Mouse (Mus musculus) Muller cell, postnatal 12 days (primary cell): ENCODE results near the gene Gm6096.
"Not testable (repeated sequence)": the region's sequence is repeated elsewhere in the genome, so short reads cannot be mapped to it uniquely, and the experiment has no call there.

Experiments used
- DNase-seq: peaks from one replicate; pipeline ENCODE4 v3.0.0-alpha.2; 2015; ENCODE audit errors: inconsistent ontology term

Gene Gm6096

DNA sequence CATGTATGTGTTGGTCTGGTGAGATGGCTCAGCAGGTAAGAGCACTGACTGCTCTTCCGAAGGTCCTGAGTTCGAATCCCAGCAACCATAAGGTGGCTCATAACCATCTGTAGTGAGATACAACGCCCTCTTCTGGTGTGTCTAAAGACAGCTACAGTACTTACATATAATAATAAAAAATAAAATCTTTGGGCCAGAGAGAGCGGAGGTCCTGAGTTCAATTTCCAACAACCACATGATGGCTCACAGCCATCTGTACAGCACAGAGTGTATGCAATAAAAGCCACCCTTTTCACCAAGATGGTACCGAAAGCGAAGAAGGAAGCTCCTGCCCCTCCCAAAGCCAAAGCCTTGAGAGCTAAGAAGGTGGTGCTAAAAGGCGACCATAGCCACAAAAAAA is at the start of gene Gm6096:
Gene Gm6096 (plus strand): TSS at position 301 of the 400 bp plus-strand sequence.
- DNase-seq, result no peak

DNA sequence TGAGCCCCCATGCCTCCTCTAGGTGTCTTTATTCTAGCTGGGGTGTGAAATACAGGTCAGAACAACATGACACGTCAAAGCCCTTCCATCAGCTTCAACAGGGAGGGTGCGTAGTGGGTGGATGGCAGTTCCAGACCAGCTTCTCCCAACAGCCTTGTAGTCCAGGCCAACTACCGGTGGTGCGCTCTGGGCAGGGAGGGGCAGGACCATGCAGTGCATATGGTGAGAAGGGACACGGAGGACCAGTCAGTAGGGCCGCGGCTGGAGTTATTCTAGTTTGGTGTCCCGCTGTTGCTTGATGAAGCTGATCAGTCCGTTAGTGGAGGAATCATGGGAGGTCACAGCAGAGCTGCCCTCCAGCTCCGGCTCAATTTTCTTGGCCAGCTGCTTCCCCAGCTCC is 48.7 kb upstream of the Gm6096 start:
- not testable (repeated sequence) for DNase-seq

DNA sequence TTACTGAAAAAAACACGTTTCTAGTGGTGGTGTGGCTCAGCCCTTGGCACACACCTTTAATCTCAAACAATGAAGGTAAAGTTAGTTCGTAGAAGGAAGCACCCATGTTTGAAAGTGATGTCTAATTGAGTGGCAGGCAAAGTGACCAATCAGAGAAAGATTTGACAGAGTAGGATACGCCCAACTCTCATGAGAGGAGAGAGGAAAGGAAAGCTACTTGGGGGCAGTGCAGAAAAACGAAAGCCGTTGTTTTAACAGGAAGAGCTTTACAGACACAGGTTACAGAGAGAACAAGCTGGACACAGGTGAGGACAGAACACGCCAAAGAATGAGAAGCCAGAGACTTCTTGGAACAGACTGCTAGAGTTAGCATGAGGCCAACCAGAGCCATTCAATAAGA is 44.5 kb upstream of the Gm6096 start:
- no peak for DNase-seq

DNA sequence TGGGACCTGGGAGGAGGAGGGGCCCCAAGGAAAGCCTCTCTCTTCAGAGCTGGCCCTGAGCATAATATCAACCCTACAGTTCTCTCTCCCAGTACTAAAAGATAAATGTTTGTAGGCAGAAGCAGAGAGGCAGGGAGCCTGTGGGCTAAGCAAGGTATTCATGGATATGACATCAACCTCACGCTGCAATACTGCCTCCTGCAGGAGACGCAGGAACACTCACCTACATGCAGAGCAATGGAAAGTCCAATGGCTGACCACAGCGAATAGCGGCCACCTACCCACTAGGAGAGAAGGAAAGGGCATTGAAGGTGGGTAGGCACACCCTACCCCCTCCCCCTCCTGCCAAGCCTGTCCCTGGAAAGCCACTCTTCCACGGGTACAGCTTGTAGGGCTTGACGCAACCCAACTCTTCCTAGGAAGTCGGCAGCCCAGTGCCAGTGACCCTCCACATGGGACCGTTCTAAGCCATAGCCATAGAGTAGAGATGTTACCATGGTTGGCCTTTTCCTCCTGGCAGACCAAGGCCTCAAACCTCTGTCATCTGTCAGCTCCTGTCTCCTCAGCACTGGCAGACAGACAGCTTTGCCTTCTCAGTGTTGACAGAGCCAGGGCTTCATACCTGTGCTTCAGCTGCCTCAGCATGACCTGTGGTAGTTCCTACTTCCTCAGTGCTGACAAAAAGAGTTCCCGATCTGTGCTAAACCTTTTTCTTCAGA is 42.7 kb upstream of the Gm6096 start:
- no peak for DNase-seq

DNA sequence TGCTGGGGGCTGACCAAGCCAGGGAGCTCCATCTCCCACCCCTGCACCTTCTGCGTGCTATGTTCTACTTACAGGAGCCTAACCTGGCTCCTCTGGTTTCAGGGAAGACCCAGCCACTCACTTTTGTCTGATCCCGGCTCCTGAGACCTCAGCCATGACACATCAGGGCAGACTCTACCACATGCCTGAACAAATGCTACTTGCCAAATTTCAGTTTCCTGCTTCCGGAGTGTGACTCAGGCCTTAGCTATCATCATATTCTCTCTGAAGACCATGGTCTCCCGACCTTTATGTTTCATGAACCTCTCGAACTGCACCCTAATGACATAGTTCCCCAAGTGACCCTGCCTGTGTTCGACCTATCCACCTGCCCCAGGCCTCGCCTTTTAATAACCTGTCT is 37.6 kb upstream of the Gm6096 start:
- no peak for DNase-seq

DNA sequence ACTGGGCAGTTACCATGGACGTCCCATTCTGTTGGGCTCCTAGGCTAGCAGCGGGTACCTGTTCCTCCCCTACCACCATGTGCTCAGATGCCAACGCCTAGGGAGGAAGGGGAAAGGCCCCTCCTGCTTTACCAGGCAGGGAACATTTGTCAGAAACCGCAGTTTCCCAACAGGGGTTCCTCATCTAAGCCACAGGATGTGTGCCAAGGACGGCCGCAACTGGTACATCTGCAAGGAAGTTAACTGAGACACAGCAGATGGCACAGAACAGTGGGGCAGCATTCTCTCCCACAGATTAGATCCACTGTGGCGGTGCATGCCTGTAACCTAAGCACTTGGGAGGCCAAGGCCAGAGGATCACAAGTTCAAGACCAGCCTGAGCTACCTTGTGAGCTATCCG is 36.2 kb upstream of the Gm6096 start:
- no peak for DNase-seq

DNA sequence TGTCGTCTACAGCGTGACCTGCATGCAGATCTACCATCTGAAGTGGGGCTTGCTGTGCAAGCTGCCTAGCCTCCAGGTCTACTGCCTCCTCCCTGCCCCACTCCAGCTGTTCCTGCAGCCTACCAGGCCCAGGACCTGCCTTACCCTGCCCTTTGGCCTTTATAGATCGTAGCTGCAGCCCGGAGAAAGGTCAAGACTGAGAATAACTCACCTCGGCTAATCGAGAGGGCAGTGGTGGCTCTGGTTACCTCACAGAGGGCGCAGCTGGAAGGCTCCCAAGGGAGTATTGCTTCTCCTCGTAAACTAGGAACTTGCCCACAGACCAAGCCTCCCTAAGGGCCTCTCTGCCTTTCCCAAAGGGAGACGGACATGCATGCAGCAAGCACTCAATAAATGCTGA is 35.4 kb upstream of the Gm6096 start:
- DNase-seq, result no peak

DNA sequence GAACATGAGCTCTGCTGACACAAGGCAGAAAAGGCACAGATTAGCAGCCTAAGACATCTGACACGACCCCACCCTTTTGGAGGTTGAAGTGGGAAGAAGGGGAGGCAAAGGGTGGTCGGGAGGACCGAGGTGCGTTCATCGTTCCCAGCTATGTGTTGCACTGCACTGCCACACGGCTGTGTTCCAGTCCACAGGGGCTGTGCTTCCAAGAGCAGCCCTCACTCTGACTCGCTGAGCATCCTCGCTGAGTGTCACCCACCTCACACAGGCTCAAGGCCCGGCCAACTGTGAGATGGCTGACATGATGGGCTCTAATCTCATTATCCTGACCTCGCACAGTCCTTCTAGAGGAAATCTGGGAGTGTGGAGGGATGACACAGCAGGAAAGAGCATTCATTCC is 34.4 kb upstream of the Gm6096 start:
- no peak for DNase-seq

DNA sequence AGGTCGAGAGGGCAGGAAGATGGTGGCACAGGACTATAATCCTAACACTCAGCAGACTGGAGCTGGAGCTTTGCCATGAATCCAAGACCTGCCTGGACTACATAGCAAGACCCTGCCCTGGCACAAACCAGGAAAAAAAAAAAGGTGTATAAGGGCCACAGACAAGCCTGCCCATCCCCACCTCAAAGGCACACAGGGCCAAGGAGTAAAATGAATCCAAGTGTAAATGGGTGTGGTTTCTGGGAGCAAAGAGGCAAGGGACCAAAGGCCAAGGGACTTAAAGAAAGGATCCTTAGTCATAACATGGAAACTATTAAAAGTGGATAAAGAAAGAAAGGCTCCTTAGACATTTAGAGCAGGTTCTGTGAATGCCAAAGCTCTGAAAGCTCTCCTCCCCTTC is 32.3 kb upstream of the Gm6096 start:
- no peak for DNase-seq

DNA sequence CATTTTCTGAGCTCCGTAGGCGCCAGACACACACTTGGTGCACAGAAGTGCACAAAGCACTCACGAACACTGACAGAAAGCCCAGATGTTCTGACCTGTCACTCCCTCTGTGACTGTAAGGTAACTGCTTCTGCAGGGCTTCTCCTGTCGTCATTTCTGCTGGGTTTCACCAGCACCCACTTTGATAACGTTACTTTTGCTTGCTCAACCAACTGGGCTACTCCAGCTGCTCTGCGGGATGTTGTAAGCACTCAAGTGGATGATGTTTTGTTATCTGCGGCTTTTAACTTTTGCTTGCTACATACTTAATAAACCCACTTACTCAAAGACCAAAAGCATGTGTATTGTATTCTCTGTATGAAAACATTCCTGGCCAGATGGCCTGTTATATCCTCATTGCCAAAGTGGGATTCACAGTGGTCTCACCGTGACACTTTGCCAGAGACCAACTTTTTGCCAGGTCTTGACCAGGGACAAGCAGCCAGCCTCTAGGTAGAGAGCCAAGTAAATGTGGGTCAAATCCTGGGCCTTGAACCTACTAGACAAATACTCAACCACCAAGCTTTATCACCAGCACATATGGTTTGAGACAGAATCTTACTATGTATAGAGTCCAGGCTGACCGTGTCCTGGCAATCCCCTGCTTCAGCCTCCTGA is 29.1 kb upstream of the Gm6096 start:
- DNase-seq, result no peak

DNA sequence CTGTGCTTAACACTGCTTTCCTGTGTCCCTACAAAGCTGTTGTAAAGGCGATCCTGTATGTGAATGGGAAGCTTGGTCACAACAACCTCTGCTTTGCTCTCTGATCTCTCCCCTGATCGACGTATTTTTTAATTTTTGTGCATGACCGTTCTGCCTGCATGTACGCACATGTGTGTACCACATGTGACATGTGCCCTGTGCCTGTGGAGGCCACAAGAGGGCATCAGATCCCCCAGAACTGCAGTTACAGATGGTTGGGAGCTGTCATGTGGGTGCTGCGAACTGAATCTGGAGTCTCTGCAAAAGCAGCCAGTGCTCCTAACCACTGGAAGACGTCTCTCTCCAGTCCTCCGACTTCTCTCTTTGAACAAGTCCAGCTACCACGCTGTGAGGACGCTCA is 28.5 kb upstream of the Gm6096 start:
- no peak for DNase-seq

DNA sequence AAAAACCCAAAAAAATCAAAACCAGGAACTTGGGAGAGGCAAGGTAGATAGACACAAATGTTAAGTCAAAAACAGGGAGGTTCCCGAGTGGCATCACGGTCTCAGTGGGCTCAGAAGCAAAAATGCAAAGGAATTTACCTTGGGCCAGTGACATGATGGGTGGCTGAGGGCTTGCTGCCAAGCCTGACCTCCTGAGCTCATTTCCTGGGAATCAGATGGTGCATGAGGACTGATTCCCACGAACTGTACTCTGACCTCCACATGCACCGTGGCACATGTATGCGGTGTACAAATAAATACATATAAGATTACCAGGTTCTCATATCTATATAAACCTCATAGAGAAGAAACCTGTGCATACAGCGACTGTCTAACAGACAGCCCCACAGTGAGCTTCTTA is 26.5 kb upstream of the Gm6096 start:
- DNase-seq, result no peak

DNA sequence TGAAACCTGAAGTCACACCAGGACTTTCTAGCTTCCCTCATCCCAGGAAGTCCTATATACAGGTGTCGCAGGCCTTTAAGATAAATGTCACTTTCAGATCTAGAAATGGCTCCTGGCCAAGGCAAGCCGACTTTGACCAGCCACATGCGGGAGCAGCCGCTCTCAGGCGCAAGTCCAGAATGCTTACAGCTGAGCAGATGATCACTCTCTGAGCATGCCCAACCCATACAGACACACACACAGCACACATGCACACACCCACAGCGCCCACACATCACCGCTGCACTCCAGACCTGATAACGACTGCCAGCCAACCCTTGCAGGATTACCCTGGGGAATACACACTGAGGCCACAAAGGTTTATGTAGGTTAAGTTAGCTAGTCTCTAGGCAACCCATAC is 24.8 kb upstream of the Gm6096 start:
- no peak for DNase-seq

DNA sequence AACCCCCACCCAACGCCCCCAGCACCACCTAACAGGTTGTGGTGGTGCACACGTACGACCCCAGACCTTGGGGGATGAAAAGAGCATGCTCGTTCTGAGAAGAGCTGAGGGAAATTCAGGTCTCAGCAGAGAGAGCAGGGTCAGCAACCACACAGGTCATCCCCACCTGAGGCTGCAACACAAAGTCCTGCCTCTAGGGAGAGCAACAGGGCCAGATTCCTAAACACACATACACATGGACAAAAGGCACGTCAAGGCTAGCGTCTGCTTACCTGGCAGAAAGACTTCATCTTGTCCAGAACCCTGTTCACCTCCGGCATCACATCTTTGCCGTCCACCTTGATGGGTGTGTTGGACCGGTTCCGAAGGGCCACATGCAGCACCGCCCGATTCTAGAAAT is 24.0 kb upstream of the Gm6096 start:
- no peak for DNase-seq

DNA sequence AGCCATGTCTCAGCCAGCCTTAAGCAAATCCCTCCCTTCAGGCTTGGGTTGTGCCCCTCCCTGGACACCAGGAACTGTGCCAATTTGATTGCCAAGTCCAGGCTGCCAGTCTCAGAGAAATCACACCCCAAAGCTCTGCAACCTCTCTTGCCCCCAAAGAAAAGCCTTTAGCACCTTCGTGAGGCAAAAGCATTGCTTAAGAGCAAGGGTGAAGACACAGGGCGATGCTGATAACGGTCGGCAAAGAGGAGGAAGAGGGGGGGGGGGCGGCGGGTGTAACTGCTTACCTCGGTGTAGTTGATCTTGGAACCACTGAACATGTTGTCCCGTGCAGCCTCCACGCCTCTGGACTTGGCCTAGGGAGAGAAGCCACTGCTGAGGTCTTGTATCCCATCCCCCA is 22.2 kb upstream of the Gm6096 start:
- DNase-seq, result peak; percentile 21

DNA sequence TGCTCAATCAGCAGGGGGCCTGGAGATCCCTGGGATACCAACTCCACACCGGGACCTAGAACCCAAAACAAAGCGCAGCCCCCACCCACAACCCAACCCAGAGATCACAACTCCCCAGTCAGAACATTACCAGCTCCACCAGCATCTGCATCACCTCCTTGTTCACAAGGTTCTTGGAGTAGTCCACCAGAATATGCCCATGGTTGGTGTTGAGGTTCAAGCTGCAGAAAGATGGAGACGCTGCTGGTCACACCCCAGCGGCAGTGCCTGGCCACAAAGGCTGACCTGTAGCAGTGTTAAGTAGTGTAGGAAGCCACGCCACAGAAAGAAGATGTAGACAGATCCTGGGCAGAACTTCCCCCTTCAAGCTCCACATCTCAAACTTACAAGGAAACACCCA is 21.7 kb upstream of the Gm6096 start:
- no peak for DNase-seq

DNA sequence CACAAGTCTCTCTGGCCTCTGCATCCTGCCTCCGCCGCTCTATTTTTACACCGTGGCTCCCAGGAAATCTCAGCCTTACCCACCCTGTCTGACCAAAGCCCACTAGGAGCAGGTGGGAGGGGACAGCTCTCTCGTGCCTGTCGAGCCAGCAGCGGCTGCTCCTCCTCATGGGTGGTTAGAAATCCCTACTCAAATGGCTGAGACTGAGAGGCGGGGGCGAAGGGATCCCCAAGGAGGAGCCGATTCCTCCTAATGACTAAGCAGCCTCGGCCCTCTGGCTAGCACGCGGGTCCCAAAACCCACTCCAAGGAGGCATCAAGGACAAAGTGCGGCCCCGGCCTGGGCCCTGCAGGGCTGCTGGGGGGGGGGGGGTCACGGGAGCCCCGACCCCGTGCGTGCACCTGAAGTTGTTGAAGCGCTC is 21.1 kb upstream of the Gm6096 start:
- DNase-seq, result peak; percentile 78

DNA sequence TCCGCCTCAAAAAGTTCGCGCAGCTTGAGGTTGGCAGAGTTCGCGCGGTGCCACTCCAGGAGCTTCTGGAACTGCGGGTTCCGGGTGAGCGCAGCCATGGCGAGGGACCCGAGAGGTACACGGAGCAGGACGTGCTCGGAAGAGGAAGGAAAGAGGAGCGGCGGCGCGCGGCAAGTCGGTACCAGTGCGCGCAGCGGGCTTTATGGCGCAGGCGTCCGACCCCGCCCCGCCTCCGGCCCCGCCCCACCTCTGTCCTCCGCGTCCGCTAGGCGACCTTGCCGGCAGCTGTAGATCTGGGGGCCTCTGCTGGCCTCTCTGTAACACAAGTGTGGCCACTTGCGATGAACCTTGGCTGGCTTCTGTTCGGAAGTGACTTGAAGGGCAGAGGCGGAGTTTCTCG is 20.7 kb upstream of the Gm6096 start, which contains the start of gene Gpi1:
Gene Gpi1 (minus strand): TSS at position 221 of the 400 bp plus-strand sequence.
- peak; percentile 92 for DNase-seq

DNA sequence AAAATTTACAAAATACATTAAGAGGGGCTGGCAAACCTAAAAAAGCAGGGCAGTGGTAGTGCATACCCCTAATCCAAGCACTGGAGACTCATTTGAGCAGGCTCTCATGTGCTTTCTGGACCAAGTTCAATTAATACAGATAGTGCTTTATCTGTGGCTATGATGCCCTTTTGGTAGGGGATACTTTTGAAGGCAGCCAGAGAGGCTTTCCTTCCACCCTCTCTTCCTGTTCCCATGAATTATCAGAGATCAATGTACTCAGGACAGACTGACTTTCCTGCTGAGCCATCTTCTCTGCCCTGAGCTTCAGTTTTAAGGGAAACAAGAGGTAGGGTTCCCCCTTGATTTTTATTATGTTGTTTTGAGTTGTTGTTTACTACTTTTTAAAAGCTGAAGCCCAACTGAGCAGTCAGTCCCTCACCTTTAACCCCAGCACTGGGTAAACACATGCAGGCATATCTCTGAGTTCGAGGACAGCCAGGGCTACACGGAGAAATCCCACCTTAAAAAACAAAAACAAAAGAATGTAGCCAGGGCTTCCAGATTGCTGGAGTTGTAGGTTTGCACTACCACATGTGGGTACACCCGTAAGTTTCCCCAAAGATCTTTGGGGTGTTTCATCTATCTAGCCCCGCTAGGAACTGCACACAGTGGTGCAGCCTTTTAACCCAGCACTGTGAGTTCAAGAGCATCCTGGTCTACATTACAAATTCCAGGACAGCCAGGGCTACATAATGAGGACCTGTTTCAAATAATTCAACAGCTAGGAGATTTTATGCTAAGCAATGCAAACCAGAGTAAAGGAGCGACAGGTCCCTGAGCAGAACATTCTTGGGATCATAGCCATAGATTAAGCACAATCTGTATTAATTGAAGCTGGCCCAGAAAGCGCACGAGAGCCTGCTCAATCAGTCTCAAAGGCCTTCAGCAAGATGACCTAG is 17.8 kb upstream of the Gm6096 start:
- DNase-seq, result no peak

DNA sequence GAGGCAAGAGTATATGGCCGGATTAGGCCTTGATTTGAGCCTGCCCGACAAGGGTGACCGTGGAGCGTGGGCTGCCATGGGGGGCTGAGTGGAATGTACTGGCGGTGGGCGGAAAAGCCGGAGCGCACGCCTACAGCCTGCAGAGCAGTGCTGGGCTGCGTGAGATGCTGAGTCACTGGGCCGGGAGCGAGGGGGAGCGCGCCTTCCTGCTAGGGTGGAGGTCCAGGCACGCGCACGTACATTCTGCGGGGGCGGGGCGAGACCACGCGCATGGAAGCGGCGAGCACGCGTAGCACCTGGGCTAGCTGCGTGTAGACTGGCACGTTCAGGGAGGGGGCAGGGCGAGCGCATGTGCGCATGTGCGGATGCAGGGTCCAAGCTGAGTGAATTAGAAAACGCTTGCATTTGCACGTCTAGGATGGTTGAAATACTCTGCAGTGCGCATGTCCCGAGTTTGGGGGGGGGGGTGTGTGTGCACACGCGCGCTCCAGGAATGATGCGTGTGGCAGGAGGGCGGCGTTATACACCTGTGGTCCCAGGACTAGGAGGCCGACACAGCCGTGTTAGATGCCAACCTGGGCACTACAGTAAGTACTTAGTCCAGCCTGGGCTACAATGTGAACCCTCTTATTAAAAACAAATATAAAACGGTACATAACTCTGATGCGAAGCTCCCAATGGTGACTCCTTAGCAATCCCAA is 16.8 kb upstream of the Gm6096 start:
- peak; percentile 99 for DNase-seq

DNA sequence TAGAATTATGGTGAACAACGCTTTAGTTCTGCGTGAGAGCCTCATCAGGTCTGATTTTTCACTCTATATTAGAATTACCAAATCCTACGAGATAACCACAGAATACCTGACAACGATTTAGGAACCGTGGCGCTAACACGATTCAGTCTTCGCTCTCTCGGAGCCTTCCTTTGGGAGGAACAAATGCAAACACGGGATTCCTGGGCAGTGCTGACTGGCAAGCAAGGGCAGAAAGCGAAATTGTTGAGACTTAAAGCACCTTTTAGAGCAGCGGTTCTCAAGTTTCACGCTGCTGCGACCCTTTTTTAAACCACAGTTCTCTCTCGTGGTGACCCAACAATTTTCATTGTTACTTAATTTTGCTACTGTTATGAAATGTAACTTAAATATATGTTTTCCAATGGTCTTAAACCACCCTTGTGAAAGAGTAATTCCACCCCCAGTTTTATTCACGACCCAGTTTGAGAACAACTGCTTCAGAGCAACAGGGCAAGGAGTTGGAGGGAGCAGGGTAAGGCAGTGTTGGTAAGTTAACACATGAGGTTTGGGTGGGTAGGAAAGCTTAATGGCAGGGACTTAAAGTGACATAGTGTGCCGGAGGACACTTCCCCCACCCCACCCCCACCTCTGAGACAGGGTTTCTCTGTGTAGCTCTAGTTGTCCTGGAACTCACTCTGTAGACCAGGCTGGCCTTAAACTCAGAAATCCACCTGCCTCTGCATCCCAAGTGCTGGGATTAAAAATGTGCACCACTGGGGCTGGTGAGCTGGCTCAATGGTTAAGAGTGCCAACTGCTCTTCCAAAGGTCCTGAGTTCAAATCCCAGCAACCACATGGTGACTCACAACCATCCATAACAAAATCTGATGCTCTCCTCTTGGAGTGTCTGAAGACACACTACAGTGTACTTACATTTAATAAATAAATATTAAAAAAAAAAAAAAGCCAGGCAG is 16.0 kb upstream of the Gm6096 start:
- DNase-seq, result no peak
